Mouse (Mus musculus) intestine, postnatal 0 days (tissue): ENCODE data around the gene Fars2. TPM values are rescaled to one million over a fixed set of nuclear protein-coding genes. Genes with fewer than 3 reads are reported as not detected.
A peak's percentile ranks its signal among the peaks of the same experiment; 100 is the strongest.

Source experiments
- ATAC-seq: fragments of 200-750 bp; cut with Nextera tagmentation; 2 replicates; pipeline ENCODE4 v1.8.0; 2017; ENCODE audit warnings: mild to moderate bottlenecking, moderate TSS enrichment, moderate library complexity
- H3K27ac ChIP-seq: fragments of 300-500 bp; sonication (generic); 2 replicates; pipeline ENCODE4 v1.5.1; 2014; ENCODE audit warnings: mild to moderate bottlenecking, low read depth, low read length, moderate library complexity
- H3K27me3 ChIP-seq: fragments of 300-500 bp; sonication (generic); replicated peaks from 2 replicates; pipeline ENCODE4 v1.6.1; 2014; ENCODE audit warnings: low read length, mixed read lengths; ENCODE audit not compliant: control insufficient read depth, insufficient read depth
- H3K36me3 ChIP-seq: fragments of 300-500 bp; sonication (generic); 2 replicates; pipeline ENCODE4 v1.6.1; 2014; ENCODE audit warnings: mild to moderate bottlenecking, moderate library complexity; ENCODE audit not compliant: control insufficient read depth, insufficient read depth
- H3K4me1 ChIP-seq: fragments of 300-500 bp; sonication (generic); replicated peaks from 2 replicates; pipeline ENCODE4 v1.6.1; 2014; ENCODE audit warnings: antibody characterized with exemption, low read length, mixed read lengths; ENCODE audit not compliant: control insufficient read depth, insufficient read depth
- H3K4me2 ChIP-seq: fragments of 300-500 bp; sonication (generic); replicated peaks from 2 replicates; pipeline ENCODE4 v1.6.1; 2014; ENCODE audit warnings: low read depth, mild to moderate bottlenecking, moderate library complexity
- H3K4me3 ChIP-seq: fragments of 300-500 bp; sonication (generic); 2 replicates; pipeline ENCODE4 v1.5.1; 2014; ENCODE audit warnings: low read depth, low read length
- H3K9ac ChIP-seq: fragments of 300-500 bp; sonication (generic); 2 replicates; pipeline ENCODE4 v1.6.1; 2014; ENCODE audit warnings: mild to moderate bottlenecking, low read depth, low read length
- H3K9me3 ChIP-seq: fragments of 300-500 bp; sonication (generic); 2 replicates; pipeline ENCODE4 v1.6.1; 2016; ENCODE audit warnings: mixed run types; ENCODE audit not compliant: control insufficient read depth
- CTCF ChIP-seq: sonication (generic); IDR thresholded peaks from 2 replicates; pipeline ENCODE4 v1.5.1; 2016; ENCODE audit warnings: low read depth, mild to moderate bottlenecking, control low read depth, antibody characterized with exemption, moderate library complexity
- WGBS: fragments of 180-500 bp; shearing (Covaris S2); extraction: QIAGEN DNeasy Blood & Tissue Kit; methylation state at CpG from one replicate; pipeline ENCODE4 v1.1.7; 2014; 5-methylcytosine and 5-hydroxymethylcytosine counted together
- polyA plus RNA-seq: library from polyadenylated mRNA; unstranded; fragments of >200 nt; fragmentation: Nextera tagmentation; extraction: Ambion mirVana; gene quantifications from 2 replicates; pipeline ENCODE4 v1.2.1, GENCODE M21; 2015

Gene Fars2
- polyA plus RNA-seq, 1 experiment from 2014 or later, result 29.8 TPM

DNA sequence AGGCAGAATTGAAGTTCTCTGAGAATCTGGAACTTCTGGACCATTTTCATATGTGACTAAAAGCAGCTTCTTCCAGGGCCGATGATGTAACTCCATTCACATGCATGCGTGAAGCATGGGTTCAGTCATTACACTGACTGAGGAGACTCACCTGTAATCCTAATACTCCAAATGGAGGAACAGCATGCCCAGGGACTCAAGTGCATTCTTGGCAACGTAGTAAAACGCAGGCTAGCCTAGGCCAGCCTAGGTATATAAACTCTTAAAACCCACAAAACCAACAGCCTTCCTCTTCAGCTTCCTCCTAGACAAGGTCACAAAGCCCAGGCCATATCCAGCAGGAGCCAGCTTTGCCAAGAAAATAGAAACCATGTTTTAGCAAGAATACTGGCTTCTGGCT, 57.6 kb downstream of the Fars2 start:
- Histone ChIP-seq H3K27ac (no peak overlapping the region), H3K36me3 (no peaks in the 10 kb centered on the region), H3K4me3 (no peak overlapping the region), H3K4me2 (no peak overlapping the region), H3K9me3 (no peaks in the 10 kb centered on the region), H3K4me1 (no peaks in the 10 kb centered on the region), H3K27me3 (no peaks in the 10 kb centered on the region), H3K9ac (no peak overlapping the region)
- ATAC-seq, result no peak
- no peak for TF ChIP-seq CTCF
- 87% methylated on average over 4 of the region's 4 CpGs for WGBS

DNA sequence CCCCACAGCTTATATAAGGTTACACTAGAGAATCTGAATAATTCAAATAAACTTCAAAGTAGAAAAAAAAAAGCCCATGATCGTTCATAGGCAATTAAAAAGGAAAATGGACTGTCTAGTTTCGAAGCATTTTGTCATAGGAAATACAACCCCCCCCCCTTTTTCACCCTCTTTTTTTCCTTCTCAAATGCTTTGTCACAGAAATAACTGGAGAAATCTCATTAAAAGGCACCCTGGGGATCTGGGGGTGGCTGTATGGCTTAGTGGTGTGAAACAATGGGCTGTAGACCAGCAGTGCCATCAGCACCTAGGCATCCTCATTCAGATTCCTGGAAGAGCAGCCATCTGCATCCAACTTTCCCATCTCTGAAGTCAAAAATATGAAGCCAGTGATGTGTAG, 64.0 kb downstream of the Fars2 start:
- no peaks in the 10 kb centered on the region for H3K4me1 ChIP-seq
- TF ChIP-seq CTCF, result no peak
- 83% methylated on average over 2 of the region's 2 CpGs for WGBS
- no peaks in the 10 kb centered on the region for H3K9me3 ChIP-seq
- no peak for ATAC-seq
- H3K9ac ChIP-seq, result no peak overlapping the region
- no peaks in the 10 kb centered on the region for H3K27me3 ChIP-seq
- H3K27ac ChIP-seq, result no peak overlapping the region
- H3K4me2 ChIP-seq, result no peak overlapping the region
- H3K4me3 ChIP-seq, result no peak overlapping the region
- no peaks in the 10 kb centered on the region for H3K36me3 ChIP-seq

DNA sequence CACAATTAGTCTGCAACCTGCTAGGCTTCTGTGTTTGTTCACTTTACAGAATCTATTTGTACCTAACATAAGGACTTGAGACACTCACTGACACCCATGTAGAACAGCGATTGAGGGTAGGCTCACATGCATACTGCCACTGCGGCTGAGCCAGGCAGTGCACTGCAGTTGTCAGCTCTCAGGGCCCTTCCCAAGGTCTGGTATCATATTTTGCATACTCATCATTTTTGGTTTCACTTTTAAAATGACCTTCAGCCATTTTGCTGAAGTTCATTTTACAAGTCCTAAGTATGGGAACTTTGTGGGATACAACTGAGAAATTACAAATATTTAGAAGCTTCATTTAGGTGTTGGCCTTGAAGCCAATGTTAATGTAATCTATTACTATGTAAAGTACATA, 73.4 kb downstream of the Fars2 start:
- H3K27me3 ChIP-seq, result no peaks in the 10 kb centered on the region
- no peaks in the 10 kb centered on the region for H3K36me3 ChIP-seq
- no peaks in the 10 kb centered on the region for H3K9me3 ChIP-seq
- H3K4me1 ChIP-seq, result no peaks in the 10 kb centered on the region
- no peak overlapping the region for H3K4me2 ChIP-seq
- 71% methylated on average over 2 of the region's 2 CpGs for WGBS
- TF ChIP-seq CTCF, result peak; percentile 17; the same call in 1 of the 2 replicates
- no peak for ATAC-seq
- no peak overlapping the region for H3K9ac ChIP-seq
- H3K4me3 ChIP-seq, result no peak overlapping the region
- no peak overlapping the region for H3K27ac ChIP-seq

DNA sequence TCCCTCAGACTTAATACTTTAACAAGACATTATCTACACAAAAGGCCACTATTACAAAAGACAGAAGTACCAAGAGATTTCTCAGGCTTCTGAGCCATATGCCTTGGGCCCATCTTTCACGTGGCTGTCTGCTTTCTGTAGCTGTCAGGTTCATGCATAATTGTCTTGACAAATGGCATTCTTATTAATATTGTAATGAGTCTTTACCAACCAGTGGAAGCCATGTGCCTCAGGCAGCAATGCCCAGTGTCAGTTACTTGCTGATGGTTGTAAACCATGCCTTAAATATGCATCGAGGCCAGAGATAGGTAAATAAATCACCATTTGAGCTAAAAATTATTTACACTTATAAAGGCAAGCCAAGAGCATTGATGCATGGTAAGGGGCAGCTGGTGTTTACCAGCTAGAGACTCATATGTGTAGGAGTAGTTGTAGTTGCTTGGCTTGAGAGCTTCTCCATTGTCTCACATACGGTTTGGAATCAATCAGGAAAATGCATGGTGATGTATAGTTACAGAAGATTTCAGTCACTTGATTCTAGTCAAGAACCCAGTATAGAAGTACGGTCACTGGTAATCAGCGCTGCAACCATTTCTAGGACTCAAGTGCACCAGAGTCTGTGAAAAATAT, 76.4 kb downstream of the Fars2 start:
- ATAC-seq, result no peak
- H3K9ac ChIP-seq, result no peak overlapping the region
- TF ChIP-seq CTCF, result no peak
- WGBS, result 81% methylated on average over 5 of the region's 5 CpGs
- H3K36me3 ChIP-seq, result no peaks in the 10 kb centered on the region
- H3K27me3 ChIP-seq, result no peaks in the 10 kb centered on the region
- no peak overlapping the region for H3K27ac ChIP-seq
- no peaks in the 10 kb centered on the region for H3K4me1 ChIP-seq
- no peak overlapping the region for H3K4me2 ChIP-seq
- no peaks in the 10 kb centered on the region for H3K9me3 ChIP-seq
- H3K4me3 ChIP-seq, result no peak overlapping the region

DNA sequence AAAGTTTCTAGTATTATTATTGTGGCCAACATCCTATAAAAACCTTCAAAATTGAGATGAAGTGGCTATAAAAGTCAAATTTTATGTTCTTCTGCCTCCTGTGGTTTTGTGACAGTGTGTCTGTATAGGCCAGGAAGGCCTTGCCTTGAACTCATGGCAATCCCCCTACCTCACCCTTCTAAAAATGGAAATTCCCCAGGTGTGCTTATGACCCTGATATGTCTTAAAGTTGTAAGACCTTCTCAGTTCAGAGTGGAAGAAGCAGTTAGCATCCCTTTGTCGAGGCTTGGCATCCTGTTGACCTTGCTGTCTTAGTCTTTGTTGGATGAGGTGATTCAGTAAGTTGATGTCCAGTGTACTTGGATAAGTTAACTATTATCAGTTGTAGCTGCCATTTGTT, 82.1 kb downstream of the Fars2 start:
- Histone ChIP-seq H3K4me1 (no peaks in the 10 kb centered on the region), H3K36me3 (no peaks in the 10 kb centered on the region), H3K4me3 (no peak overlapping the region), H3K9ac (no peak overlapping the region), H3K4me2 (no peak overlapping the region), H3K27ac (no peak overlapping the region), H3K9me3 (no peaks in the 10 kb centered on the region), H3K27me3 (no peaks in the 10 kb centered on the region)
- ATAC-seq, result no peak
- 91% methylated on average over 1 of the region's 1 CpGs for WGBS
- no peak for TF ChIP-seq CTCF

DNA sequence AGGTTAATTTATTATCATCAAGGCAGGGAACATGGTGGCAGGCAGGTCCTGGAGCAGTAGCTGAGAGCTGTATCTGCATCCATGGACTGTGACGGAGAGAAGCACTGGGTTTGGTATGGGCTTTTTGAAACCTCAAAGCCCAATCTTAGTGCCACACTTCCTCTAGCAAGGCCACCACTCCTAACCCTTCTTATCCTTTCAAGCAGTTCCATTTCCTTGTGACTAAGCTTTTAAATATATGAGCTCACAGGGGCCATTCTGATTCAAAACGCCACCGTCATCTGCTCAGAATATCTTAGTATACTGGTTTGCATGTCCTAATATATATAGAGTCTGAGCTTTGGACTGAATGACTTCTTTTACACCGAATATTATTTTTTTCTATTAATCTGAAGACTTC, 83.2 kb downstream of the Fars2 start:
- Histone ChIP-seq H3K27ac (no peak overlapping the region), H3K27me3 (no peaks in the 10 kb centered on the region), H3K4me1 (no peaks in the 10 kb centered on the region), H3K4me2 (no peak overlapping the region), H3K36me3 (no peaks in the 10 kb centered on the region; the same call in 1 of the 2 replicates), H3K4me3 (no peak overlapping the region), H3K9ac (no peak overlapping the region), H3K9me3 (no peaks in the 10 kb centered on the region)
- 86% methylated on average over 4 of the region's 4 CpGs for WGBS
- no peak for ATAC-seq
- TF ChIP-seq CTCF, result no peak

DNA sequence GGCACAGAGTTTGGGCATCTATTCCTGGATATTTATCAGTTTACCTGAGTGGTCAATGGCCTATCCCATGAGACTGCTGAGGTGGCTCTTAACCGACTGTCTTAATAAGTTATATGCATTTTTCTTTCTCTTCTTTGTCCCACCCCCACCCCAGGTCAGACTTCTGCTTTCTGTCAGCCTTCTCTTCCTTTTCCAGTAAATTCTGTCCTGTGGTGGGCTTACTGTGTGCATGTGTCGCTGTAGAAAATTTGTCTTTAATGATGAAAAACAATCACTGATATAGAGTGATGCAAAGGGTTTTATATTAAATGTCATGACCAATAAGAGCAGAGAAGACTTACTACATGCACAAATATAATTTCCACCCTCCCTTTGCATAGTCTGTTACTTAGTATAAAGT, 85.3 kb downstream of the Fars2 start:
- H3K27ac ChIP-seq, result no peak overlapping the region
- H3K27me3 ChIP-seq, result no peaks in the 10 kb centered on the region
- ATAC-seq, result no peak
- no peak overlapping the region for H3K9ac ChIP-seq
- H3K4me1 ChIP-seq, result no peaks in the 10 kb centered on the region
- H3K36me3 ChIP-seq, result no peaks in the 10 kb centered on the region; the same call in 1 of the 2 replicates
- WGBS, result 80% methylated on average over 2 of the region's 2 CpGs
- no peaks in the 10 kb centered on the region for H3K9me3 ChIP-seq
- no peak overlapping the region for H3K4me3 ChIP-seq
- H3K4me2 ChIP-seq, result no peak overlapping the region
- TF ChIP-seq CTCF, result no peak
